Mouse (Mus musculus) CH12F3 (cell line): ENCODE results near the gene Gm13275.
"Not testable (repeated sequence)": the region's sequence is repeated elsewhere in the genome, so short reads cannot be mapped to it uniquely, and the experiment has no call there.

Source experiments
- in situ Hi-C: fragments of 300-500 bp; cut with MboI; formaldehyde crosslinking; loops from 2 replicates; pipeline ENCODE4 v1.14.3; 2020; ENCODE audit warnings: low sequenced_read_pairs

Gene Gm13275

DNA sequence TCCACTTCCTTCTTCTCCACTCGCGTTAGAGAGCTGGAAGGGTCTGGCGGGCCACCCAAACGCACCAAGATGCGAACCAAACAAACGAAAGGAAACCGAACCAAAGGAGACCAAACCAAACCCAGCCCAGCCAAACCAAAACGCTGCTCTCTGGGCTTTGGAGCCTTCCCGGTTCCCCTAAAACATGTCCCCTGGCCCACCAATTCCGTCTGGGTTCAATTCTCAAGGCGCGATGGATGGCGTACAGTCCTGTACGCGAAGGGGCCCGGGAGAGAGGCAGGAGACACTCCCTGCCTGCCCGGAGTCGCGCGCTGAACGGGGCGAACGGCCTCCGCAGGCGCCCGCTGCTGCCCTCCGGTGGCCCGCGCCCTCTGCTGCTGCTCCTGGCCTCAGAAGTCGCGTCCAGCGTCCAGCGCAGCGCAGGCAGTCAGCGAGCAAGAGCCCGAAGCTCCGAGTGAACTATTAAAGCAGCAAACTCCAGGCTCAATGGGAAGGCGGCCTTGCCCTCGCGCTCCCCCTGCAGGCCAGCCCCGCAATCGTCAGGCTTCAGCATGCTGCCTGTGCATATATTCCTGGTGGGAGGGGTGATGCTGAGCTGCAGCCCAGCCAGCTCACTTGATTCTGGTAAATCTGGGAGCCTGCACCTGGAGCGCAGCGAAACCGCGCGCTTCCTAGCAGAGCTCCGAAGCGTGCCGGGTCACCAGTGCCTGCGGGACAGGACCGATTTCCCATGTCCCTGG lies at the start of gene Gm13275:
Gm13275 (plus strand) TSS at position 552 of the 740 bp plus-strand sequence.
- in situ Hi-C loops = not testable (repeated sequence)

DNA sequence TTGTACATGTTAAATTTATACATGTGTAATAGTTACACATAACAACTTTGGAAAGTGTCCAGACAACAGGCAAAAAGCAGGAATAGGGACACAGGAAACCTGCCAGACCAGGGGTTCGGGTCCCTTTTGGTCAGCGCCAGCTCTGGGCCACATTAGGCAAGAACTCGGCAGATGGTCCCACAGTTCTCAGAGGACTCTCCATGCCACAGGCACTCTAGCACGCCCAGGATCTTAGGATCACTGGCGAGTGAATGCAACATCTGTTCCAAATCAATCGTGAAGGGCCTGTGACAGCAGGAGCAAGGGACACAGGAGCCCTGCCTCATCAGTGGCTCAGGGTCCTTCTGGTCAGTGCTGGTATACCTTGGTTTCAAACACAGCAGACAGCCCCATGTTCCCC lies 44.4 kb upstream of the Gm13275 start:
- in situ Hi-C loops = no loop called here

DNA sequence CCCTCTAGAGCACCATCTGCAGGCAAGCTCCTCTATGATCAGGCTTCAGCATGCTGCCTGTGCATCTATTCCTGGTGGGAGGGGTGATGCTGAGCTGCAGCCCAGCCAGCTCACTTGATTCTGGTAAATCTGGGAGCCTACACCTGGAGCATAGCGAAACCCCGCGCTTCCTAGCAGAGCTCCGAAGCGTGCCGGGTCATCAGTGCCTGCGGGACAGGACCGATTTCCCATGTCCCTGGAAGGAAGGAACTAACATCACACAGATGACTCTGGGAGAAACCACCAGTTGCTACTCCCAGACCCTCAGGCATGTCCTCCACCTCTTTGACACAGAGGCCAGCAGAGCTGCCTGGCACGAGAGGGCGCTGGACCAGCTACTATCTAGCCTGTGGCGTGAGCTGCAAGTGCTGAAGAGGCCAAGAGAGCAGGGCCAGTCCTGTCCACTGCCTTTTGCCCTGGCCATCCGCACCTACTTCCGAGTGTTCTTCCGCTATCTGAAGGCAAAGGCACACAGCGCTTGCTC lies 39.4 kb upstream of the Gm13275 start, which contains the start of gene Gm13271:
Gm13271 (plus strand) TSS at position 51 of the 523 bp plus-strand sequence.
- in situ Hi-C loops = not testable (repeated sequence)

DNA sequence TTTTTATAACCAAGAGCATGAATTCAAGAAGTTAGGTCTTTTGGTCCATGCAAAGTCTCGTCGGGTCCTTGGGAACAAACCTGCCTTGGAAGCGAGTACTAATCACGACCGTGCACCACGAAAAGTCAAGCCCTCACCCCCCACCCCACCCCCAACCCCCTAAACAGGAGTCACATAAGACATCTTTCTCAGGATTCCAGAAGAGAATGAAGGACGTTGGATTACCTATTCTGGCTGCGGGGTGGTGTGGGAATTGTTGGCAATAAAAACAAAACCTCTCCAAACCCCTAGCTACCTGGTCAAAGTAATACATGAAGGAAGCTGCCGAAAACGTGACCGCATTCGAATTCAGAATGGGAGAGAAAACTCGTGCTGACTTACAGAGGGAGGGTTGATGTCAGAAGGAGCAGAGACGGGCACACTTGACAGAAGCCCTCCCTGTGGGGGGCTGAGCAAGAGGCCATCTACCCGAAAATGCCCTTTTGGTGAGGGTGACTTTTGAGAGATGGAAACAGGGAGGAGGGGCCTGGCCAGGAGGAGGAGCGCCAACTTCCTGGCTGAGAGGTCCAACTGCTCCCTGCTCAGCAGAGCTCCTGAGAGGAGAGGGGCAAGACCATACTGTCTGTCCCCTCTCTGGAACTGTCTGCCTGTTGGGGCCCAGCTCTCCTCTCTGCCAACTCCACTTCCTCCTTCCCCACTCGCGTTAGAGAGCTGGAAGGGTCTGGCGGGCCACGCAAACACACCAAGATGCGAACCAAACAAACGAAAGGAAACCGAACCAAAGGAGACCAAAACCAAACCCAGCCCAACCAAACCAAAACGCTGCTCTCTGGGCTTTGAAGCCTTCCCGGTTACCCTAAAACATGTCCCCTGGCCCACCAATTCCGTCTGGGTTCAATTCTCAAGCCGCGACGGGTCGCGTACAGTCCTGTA lies 37.4 kb upstream of the Gm13275 start:
- in situ Hi-C loops = not testable (repeated sequence)

DNA sequence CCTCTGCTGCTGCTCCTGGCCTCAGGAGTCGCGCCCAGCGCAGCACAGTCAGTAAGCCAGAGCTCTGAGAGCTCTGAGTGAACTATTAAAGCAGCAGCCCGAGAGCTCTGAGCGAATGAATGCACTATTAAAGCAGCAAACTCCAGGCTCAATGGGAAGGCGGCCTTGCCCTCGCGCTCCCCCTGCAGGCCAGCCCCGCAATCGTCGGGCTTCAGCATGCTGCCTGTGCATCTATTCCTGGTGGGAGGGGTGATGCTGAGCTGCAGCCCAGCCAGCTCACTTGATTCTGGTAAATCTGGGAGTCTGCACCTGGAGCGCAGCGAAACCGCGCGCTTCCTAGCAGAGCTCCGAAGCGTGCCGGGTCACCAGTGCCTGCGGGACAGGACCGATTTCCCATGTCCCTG lies 36.7 kb upstream of the Gm13275 start:
- in situ Hi-C loops = not testable (repeated sequence)

DNA sequence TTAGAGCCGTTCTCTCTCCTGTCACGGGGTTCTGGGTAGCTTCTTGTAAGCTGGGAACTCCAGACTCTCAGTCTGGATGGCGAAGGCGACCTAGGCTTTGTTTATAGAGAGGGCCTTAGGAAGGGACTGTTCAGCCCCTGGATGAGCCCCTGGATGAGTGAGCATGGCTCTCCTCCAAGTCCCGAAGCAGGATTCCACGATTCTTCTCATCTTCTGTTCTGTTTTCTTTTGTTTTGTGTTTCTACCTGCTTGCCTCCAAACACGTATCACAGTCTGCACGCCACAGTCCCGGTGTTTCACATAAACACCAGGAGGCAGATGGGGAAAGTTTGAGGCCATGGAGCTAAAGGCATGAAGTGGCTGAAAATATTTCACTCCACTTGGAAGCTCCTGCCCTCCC lies 35.5 kb upstream of the Gm13275 start:
- in situ Hi-C loops = not testable (repeated sequence)

DNA sequence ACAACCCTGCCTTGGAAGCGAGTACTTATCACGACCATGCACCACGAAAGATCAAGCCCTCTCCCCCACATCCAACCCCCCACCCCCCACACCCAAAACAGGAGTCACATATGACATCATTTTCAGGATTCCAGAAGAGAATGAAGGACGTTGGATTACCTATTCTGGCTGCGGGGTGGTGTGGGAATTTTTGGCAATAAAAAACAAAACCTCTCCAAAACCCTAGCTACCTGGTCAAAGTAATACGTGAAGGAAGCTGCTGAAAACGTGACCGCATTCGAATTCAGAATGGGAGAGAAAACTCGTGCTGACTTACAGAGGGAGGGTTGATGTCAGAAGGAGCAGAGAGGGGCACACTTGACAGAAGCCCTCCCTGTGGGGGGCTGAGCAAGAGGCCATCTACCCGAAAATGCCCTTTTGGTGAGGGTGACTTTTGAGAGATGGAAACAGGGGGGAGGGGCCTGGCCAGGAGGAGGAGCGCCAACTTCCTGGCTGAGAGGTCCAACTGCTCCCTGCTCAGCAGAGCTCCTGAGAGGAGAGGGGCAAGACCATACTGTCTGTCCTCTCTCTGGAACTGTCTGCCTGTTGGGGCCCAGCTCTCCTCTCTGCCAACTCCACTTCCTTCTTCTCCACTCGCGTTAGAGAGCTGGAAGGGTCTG lies 34.5 kb upstream of the Gm13275 start, which contains the start of gene Gm13283:
Gm13283 (plus strand) TSS at position 510 of the 659 bp plus-strand sequence.
- in situ Hi-C loops = not testable (repeated sequence)

DNA sequence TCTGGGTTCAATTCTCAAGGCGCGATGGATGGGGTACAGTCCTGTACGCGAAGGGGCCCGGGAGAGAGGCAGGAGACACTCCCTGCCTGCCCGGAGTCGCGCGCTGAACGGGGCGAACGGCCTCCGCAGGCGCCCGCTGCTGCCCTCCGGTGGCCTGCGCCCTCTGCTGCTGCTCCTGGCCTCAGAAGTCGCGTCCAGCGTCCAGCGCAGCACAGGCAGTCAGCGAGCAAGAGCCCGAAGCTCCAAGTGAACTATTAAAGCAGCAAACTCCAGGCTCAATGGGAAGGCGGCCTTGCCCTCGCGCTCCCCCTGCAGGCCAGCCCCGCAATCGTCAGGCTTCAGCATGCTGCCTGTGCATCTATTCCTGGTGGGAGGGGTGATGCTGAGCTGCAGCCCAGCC lies 33.9 kb upstream of the Gm13275 start:
- in situ Hi-C loops = not testable (repeated sequence)

DNA sequence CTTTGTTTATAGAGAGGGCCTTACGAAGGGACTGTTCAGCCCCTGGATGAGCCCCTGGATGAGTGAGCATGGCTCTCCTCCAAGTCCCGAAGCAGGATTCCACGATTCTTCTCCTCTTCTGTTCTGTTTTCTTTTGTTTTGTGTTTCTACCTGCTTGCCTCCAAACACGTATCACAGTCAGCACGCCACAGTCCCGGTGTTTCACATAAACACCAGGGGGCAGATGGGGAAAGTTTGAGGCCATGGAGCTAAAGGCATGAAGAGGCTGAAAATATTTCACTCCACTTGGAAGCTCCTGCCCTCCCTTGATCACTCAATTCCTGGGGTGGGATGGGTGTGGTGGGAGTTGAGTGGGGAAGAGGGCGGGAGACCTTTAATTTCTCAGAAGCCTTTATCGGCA lies 32.5 kb upstream of the Gm13275 start:
- in situ Hi-C loops = not testable (repeated sequence)

DNA sequence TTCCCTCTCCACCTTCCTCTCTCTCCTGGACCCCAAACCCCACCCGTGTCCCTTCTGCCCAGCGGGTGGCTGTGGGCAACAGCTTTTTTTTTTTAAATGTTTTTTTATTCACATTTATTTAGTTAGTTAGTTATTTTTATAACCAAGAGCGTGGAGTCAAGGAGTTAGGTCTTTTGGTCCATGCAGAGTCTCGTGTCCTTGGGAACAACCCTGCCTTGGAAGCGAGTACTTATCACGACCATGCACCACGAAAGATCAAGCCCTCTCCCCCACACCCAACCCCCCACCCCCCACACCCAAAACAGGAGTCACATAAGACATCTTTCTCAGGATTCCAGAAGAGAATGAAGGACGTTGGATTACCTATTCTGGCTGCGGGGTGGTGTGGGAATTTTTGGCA lies 31.9 kb upstream of the Gm13275 start:
- in situ Hi-C loops = not testable (repeated sequence)

DNA sequence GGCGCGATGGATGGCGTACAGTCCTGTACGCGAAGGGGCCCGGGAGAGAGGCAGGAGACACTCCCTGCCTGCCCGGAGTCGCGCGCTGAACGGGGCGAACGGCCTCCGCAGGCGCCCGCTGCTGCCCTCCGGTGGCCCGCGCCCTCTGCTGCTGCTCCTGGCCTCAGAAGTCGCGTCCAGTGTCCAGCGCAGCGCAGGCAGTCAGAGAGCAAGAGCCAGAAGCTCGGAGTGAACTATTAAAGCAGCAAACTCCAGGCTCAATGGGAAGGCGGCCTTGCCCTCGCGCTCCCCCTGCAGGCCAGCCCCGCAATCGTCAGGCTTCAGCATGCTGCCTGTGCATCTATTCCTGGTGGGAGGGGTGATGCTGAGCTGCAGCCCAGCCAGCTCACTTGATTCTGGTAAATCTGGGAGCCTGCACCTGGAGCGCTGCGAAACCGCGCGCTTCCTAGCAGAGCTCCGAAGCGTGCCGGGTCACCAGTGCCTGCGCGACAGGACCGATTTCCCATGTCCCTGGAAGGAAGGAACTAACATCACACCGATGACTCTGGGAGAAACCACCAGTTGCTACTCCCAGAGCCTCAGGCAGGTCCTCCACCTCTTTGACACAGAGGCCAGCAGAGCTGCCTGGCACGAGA lies 30.8 kb upstream of the Gm13275 start:
- in situ Hi-C loops = not testable (repeated sequence)

DNA sequence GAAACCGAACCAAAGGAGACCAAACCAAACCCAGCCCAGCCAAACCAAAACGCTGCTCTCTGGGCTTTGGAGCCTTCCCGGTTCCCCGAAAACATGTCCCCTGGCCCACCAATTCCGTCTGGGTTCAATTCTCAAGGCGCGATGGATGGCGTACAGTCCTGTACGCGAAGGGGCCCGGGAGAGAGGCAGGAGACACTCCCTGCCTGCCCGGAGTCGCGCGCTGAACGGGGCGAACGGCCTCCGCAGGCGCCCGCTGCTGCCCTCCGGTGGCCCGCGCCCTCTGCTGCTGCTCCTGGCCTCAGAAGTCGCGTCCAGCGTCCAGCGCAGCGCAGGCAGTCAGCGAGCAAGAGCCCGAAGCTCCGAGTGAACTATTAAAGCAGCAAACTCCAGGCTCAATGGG lies 20.8 kb upstream of the Gm13275 start, which contains the start of gene Gm13290:
Gm13290 (plus strand) TSS at position 301 of the 400 bp plus-strand sequence.
- in situ Hi-C loops = not testable (repeated sequence)

DNA sequence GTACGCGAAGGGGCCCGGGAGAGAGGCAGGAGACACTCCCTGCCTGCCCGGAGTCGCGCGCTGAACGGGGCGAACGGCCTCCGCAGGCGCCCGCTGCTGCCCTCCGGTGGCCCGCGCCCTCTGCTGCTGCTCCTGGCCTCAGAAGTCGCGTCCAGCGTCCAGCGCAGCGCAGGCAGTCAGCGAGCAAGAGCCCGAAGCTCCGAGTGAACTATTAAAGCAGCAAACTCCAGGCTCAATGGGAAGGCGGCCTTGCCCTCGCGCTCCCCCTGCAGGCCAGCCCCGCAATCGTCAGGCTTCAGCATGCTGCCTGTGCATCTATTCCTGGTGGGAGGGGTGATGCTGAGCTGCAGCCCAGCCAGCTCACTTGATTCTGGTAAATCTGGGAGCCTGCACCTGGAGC lies 17.7 kb upstream of the Gm13275 start, which contains the start of gene Gm13289:
Gm13289 (plus strand) TSS at position 301 of the 400 bp plus-strand sequence.
- in situ Hi-C loops = not testable (repeated sequence)

DNA sequence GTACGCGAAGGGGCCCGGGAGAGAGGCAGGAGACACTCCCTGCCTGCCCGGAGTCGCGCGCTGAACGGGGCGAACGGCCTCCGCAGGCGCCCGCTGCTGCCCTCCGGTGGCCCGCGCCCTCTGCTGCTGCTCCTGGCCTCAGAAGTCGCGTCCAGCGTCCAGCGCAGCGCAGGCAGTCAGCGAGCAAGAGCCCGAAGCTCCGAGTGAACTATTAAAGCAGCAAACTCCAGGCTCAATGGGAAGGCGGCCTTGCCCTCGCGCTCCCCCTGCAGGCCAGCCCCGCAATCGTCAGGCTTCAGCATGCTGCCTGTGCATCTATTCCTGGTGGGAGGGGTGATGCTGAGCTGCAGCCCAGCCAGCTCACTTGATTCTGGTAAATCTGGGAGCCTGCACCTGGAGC lies 14.7 kb upstream of the Gm13275 start, which contains the start of gene Gm13272:
Gm13272 (plus strand) TSS at position 301 of the 400 bp plus-strand sequence.
- in situ Hi-C loops = not testable (repeated sequence)

DNA sequence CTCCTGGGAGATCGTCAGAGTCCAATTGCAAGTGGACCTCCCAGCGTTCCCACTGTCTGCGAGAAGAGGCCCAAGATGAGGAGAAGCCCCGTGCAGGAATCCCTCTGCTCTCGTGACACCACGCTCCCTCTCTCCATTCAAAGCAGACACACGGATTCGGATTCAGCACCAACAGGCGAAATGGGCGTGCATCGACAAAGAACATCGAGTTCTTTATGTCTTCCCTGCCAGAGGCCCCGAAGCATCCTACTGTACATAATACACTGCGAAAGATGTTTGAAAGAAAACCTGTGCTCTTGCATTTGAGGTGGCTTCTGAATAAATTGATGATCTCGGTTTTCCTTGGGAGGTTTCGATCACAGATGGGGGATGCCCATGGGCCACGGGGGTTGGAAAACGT lies 14.0 kb upstream of the Gm13275 start:
- in situ Hi-C loops = not testable (repeated sequence)

DNA sequence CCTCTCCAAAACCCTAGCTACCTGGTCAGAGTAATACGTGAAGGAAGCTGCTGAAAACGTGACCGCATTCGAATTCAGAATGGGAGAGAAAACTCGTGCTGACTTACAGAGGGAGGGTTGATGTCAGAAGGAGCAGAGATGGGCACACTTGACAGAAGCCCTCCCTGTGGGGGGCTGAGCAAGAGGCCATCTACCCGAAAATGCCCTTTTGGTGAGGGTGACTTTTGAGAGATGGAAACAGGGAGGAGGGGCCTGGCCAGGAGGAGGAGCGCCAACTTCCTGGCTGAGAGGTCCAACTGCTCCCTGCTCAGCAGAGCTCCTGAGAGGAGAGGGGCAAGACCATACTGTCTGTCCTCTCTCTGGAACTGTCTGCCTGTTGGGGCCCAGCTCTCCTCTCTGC lies 12.5 kb upstream of the Gm13275 start, which contains the start of gene Ifnz:
Ifnz (plus strand) TSS at position 301 of the 400 bp plus-strand sequence.
- in situ Hi-C loops = not testable (repeated sequence)

DNA sequence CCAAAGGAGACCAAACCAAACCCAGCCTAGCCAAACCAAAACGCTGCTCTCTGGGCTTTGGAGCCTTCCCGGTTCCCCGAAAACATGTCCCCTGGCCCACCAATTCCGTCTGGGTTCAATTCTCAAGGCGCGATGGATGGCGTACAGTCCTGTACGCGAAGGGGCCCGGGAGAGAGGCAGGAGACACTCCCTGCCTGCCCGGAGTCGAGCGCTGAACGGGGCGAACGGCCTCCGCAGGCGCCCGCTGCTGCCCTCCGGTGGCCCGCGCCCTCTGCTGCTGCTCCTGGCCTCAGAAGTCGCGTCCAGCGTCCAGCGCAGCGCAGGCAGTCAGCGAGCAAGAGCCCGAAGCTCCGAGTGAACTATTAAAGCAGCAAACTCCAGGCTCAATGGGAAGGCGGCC lies 12.0 kb upstream of the Gm13275 start:
- in situ Hi-C loops = not testable (repeated sequence)

DNA sequence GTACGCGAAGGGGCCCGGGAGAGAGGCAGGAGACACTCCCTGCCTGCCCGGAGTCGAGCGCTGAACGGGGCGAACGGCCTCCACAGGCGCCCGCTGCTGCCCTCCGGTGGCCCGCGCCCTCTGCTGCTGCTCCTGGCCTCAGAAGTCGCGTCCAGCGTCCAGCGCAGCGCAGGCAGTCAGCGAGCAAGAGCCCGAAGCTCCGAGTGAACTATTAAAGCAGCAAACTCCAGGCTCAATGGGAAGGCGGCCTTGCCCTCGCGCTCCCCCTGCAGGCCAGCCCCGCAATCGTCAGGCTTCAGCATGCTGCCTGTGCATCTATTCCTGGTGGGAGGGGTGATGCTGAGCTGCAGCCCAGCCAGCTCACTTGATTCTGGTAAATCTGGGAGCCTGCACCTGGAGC lies 8.9 kb upstream of the Gm13275 start, which contains the start of gene Gm13276:
Gm13276 (plus strand) TSS at position 301 of the 400 bp plus-strand sequence.
- in situ Hi-C loops = not testable (repeated sequence)

DNA sequence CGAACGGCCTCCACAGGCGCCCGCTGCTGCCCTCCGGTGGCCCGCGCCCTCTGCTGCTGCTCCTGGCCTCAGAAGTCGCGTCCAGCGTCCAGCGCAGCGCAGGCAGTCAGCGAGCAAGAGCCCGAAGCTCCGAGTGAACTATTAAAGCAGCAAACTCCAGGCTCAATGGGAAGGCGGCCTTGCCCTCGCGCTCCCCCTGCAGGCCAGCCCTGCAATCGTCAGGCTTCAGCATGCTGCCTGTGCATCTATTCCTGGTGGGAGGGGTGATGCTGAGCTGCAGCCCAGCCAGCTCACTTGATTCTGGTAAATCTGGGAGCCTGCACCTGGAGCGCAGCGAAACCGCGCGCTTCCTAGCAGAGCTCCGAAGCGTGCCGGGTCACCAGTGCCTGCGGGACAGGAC lies 5.9 kb upstream of the Gm13275 start, which contains the start of gene Gm13277:
Gm13277 (plus strand) TSS at position 231 of the 400 bp plus-strand sequence.
- in situ Hi-C loops = not testable (repeated sequence)

DNA sequence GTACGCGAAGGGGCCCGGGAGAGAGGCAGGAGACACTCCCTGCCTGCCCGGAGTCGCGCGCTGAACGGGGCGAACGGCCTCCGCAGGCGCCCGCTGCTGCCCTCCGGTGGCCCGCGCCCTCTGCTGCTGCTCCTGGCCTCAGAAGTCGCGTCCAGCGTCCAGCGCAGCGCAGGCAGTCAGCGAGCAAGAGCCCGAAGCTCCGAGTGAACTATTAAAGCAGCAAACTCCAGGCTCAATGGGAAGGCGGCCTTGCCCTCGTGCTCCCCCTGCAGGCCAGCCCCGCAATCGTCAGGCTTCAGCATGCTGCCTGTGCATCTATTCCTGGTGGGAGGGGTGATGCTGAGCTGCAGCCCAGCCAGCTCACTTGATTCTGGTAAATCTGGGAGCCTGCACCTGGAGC lies 3.0 kb upstream of the Gm13275 start, which contains the start of gene Gm13278:
Gm13278 (plus strand) TSS at position 301 of the 400 bp plus-strand sequence.
- in situ Hi-C loops = not testable (repeated sequence)
